ENCODE assay signal across 8 mouse cellular contexts in genomic region chr13:52530008-52530945, GRCm38 (mm10). TPM values are rescaled to one million over a fixed set of nuclear protein-coding genes. Genes with fewer than 3 reads are reported as not detected.
DNase-seq lines count a peak whose midpoint lies in the region; ATAC-seq lines count a peak whose summit lies in the region.

No protein-coding gene starts in this region.

- no peaks in the 10 kb centered on the region for H3K36me3 ChIP-seq in midbrain, embryonic 11.5 days (ENCODE audit: control insufficient read depth, insufficient read depth, low read length)

- peak overlapping the region; percentile 78 for H3K4me2 ChIP-seq in midbrain, embryonic 11.5 days

- intact Hi-C loops in left cerebral cortex, postnatal 4 days (cut with DNase I), result loop anchor here (10.0 kb wide), 1 partner anchor 695 kb away; no protein-coding TSS in a partner anchor

- H3K27me3 ChIP-seq in midbrain, embryonic 11.5 days (ENCODE audit: control insufficient read depth, insufficient read depth, low read length), result peaks cover 14% of the 10 kb centered on the region

- peak overlapping the region; percentile 53 for H3K9ac ChIP-seq in midbrain, embryonic 11.5 days (ENCODE audit: low read length)

- 2% methylated on average over 47 of the region's 50 CpGs for WGBS in midbrain, embryonic 11.5 days

- DNase-seq in adrenal gland, adult 2 months, result peak; percentile 86
- DNase-seq in embryo, embryonic 11.5 days (ENCODE audit: low read depth, low spot score), result peak; percentile 63
- peak; percentile 96 for DNase-seq in heart, adult 11 months
- DNase-seq in kidney, adult 11 months, result peak; percentile 52
- DNase-seq in left cerebral cortex, postnatal 4 days, result peak; percentile 89
- DNase-seq in midbrain, embryonic 11.5 days (ENCODE audit: low spot score, missing footprints), result peak; percentile 96
- peak; percentile 74 for DNase-seq in right cerebral cortex, postnatal 4 days
- peak; percentile 76 for DNase-seq in yolk sac, embryonic 10.5 days (ENCODE audit: low spot score)

- ATAC-seq in midbrain, embryonic 11.5 days (ENCODE audit: low FRiP score), result peak; percentile 96

- H3K4me3 ChIP-seq in midbrain, embryonic 11.5 days (ENCODE audit: low read depth, low read length), result peak overlapping the region; percentile 41

- H3K9me3 ChIP-seq in midbrain, embryonic 11.5 days (ENCODE audit: control insufficient read depth, low read length), result no peaks in the 10 kb centered on the region

- peaks cover 8% of the 10 kb centered on the region for H3K4me1 ChIP-seq in midbrain, embryonic 11.5 days (ENCODE audit: control insufficient read depth, insufficient read depth, low read length)

- H3K27ac ChIP-seq in midbrain, embryonic 11.5 days (ENCODE audit: low read depth, low read length), result no peak overlapping the region

RNA-seq across cellular contexts. Expression of gene Diras2, which starts 0.8 kb away (rescaled TPM):
- 1 to 10 TPM; 3.7 to 5.8 TPM for total RNA-seq in adrenal gland, adult 2 months (2021)
- polyA plus RNA-seq in adrenal gland, adult 2 months (2012; rRNA removed), result 2.3 and 3.5 TPM in 2 replicates
- 10 to 100 TPM; 77.9 to 80.1 TPM for total RNA-seq in left cerebral cortex, postnatal 4 days (2021)
- 0.08 and 0.16 TPM in 2 replicates for polyA plus RNA-seq in midbrain, embryonic 11.5 days (2014; fragmentation: Nextera tagmentation; extraction: Ambion mirVana)

RNA-seq across cellular contexts. Expression of gene Syk, which starts 52.7 kb away (rescaled TPM):
- 1 to 10 TPM; 5.1 to 5.8 TPM for total RNA-seq in adrenal gland, adult 2 months (2021)
- polyA plus RNA-seq in adrenal gland, adult 2 months (2012; rRNA removed), result 1.6 and 1.8 TPM in 2 replicates
- 1 to 10 TPM; 5.0 to 5.3 TPM for total RNA-seq in left cerebral cortex, postnatal 4 days (2021)
- 2.1 and 2.3 TPM in 2 replicates for polyA plus RNA-seq in midbrain, embryonic 11.5 days (2014; fragmentation: Nextera tagmentation; extraction: Ambion mirVana)

Comparison
In these comparisons a context has a peak if more than half of its experiments do, and no peak if none do; other contexts are left out.
1. RNA of gene Diras2, which starts 0.8 kb away (total RNA-seq): 77.9 to 80.1 TPM in left cerebral cortex, postnatal 4 days; 3.7 to 5.8 TPM in adrenal gland, adult 2 months; every median in the first group is over 10 times any median in the second.
2. Peak in every context shown above with its lines, with median percentiles within 50 percentile points of each other: DNase-seq.